Mouse (Mus musculus) testis, adult 2 months (tissue): ENCODE data around the gene Fhod1. TPM values are rescaled to one million over a fixed set of nuclear protein-coding genes. Genes with fewer than 3 reads are reported as not detected.
A peak's percentile ranks its signal among the peaks of the same experiment; 100 is the strongest.

Experiments used
- H3K27ac ChIP-seq: fragments of 200-500 bp; 2 replicates; pipeline ENCODE4 v1.5.1; 2012; ENCODE audit warnings: low read depth, low read length; ENCODE audit not compliant: control insufficient read depth, insufficient read depth
- H3K27me3 ChIP-seq: fragments of 200-500 bp; 2 replicates; pipeline ENCODE4 v1.6.1; 2012; ENCODE audit warnings: mild to moderate bottlenecking, low read length, moderate library complexity; ENCODE audit not compliant: control insufficient read depth, insufficient read depth
- H3K36me3 ChIP-seq: fragments of 200-500 bp; 2 replicates; pipeline ENCODE4 v1.6.1; 2012; ENCODE audit warnings: mild to moderate bottlenecking, low read length; ENCODE audit not compliant: control insufficient read depth, insufficient read depth
- H3K4me1 ChIP-seq: fragments of 200-500 bp; 2 replicates; pipeline ENCODE4 v1.6.1; 2012; ENCODE audit warnings: low read length; ENCODE audit not compliant: control insufficient read depth, insufficient read depth
- H3K4me3 ChIP-seq: fragments of 200-500 bp; 2 replicates; pipeline ENCODE4 v1.5.1; 2012; ENCODE audit warnings: low read depth, mild to moderate bottlenecking, low read length, moderate library complexity, mixed read lengths; ENCODE audit not compliant: control insufficient read depth
- CTCF ChIP-seq: fragments of 200-500 bp; IDR thresholded peaks from 2 replicates; pipeline ENCODE4 v1.5.1; 2012; ENCODE audit warnings: low read depth, mild to moderate bottlenecking, inconsistent platforms, low read length, moderate library complexity; ENCODE audit not compliant: control insufficient read depth, insufficient read depth, insufficient replicate concordance
- POLR2A ChIP-seq: fragments of 200-500 bp; IDR thresholded peaks from 2 replicates; pipeline ENCODE4 v1.6.1; 2012; ENCODE audit warnings: low read depth, mild to moderate bottlenecking, inconsistent platforms, low read length, moderate library complexity; ENCODE audit not compliant: control insufficient read depth
- polyA plus RNA-seq: library from polyadenylated mRNA; depleted of rRNA; stranded (reverse); fragments of >200 nt; gene quantifications from 2 replicates; pipeline ENCODE4 v1.2.3, GENCODE M21; 2012

Fhod1 gene
- polyA plus RNA-seq, 1 experiment, result 17.9 TPM

- Histone ChIP-seq H3K27ac (no peak overlapping the region), H3K27me3 (no peaks in the 10 kb centered on the region), H3K4me3 (no peak overlapping the region), H3K36me3 (no peaks in the 10 kb centered on the region), H3K4me1 (peaks cover 9% of the 10 kb centered on the region)
- TF ChIP-seq POLR2A, result no peak
- TF ChIP-seq CTCF, result 0 out of 2 replicates have a peak, but pooled peaks have one; percentile 3
Measured at GRCm38 (mm10) chr8:105378673-105379072, 30.9 kb upstream of the Fhod1 start.

GRCm38 (mm10) chr8:105374513-105374966, 26.8 kb upstream of the Fhod1 start:
- no peaks in the 10 kb centered on the region for H3K27me3 ChIP-seq
- H3K4me3 ChIP-seq, result peak overlapping the region; percentile 83
- no peaks in the 10 kb centered on the region for H3K36me3 ChIP-seq
- peak overlapping the region; percentile 81 for H3K27ac ChIP-seq
- peaks cover 9% of the 10 kb centered on the region for H3K4me1 ChIP-seq
- TF ChIP-seq CTCF, result peak; percentile 95
- peak; percentile 64 for TF ChIP-seq POLR2A

GRCm38 (mm10) chr8:105373032-105373431, 25.3 kb upstream of the Fhod1 start, which contains the start of gene Plekhg4:
Plekhg4 (plus strand) TSS chr8:105373274.
- no peaks in the 10 kb centered on the region for H3K36me3 ChIP-seq
- H3K4me1 ChIP-seq, result peaks cover 9% of the 10 kb centered on the region
- TF ChIP-seq CTCF, result no peak

GRCm38 (mm10) chr8:105372473-105372872, 24.7 kb upstream of the Fhod1 start:
- Histone ChIP-seq H3K4me3 (no peak overlapping the region), H3K27me3 (no peaks in the 10 kb centered on the region), H3K27ac (no peak overlapping the region), H3K36me3 (no peaks in the 10 kb centered on the region), H3K4me1 (peaks cover 9% of the 10 kb centered on the region)
- TF ChIP-seq POLR2A (no peak), CTCF (no peak)

More at GRCm38 (mm10) chr8:105373032-105373431, 25.3 kb upstream of the Fhod1 start, which contains the start of gene Plekhg4:
- Histone ChIP-seq H3K27me3 (no peaks in the 10 kb centered on the region), H3K27ac (no peak within 1 kb of the TSS), H3K4me3 (peak within 1 kb of the TSS; percentile 83)

GRCm38 (mm10) chr8:105367107-105367506, 19.4 kb upstream of the Fhod1 start:
- Histone ChIP-seq H3K4me3 (no peak overlapping the region), H3K27me3 (no peaks in the 10 kb centered on the region), H3K27ac (no peak overlapping the region), H3K4me1 (no peaks in the 10 kb centered on the region), H3K36me3 (no peaks in the 10 kb centered on the region)
- TF ChIP-seq POLR2A (no peak), CTCF (no peak)

GRCm38 (mm10) chr8:105361751-105362702, 14.3 kb upstream of the Fhod1 start:
- TF ChIP-seq CTCF (no peak), POLR2A (no peak)
- H3K27ac ChIP-seq, result no peak overlapping the region
- H3K4me3 ChIP-seq, result no peak overlapping the region
- no peaks in the 10 kb centered on the region for H3K36me3 ChIP-seq
- no peaks in the 10 kb centered on the region for H3K27me3 ChIP-seq
- peaks cover 2% of the 10 kb centered on the region; the same call in 1 of the 2 replicates for H3K4me1 ChIP-seq

GRCm38 (mm10) chr8:105359646-105360045, 11.9 kb upstream of the Fhod1 start:
- Histone ChIP-seq H3K4me1 (peaks cover 4% of the 10 kb centered on the region), H3K36me3 (no peaks in the 10 kb centered on the region; the same call in 1 of the 2 replicates), H3K27ac (no peak overlapping the region), H3K27me3 (no peaks in the 10 kb centered on the region), H3K4me3 (no peak overlapping the region)
- no peak for TF ChIP-seq POLR2A
- no peak for TF ChIP-seq CTCF
